Mouse (Mus musculus) embryonic fibroblast, embryonic 13.5 days (primary cell): ENCODE data around the gene Trim14. TPM values are rescaled to one million over a fixed set of nuclear protein-coding genes. Genes with fewer than 3 reads are reported as not detected.

ENCODE experiments used
- H3K27ac ChIP-seq: 2 replicates; pipeline ENCODE4 v1.5.1; 2012; ENCODE audit warnings: low read length, control low read depth, inconsistent platforms; ENCODE audit not compliant: insufficient read depth
- H3K4me1 ChIP-seq: 2 replicates; pipeline ENCODE4 v1.6.1; 2011; ENCODE audit warnings: low read length; ENCODE audit not compliant: control insufficient read depth, insufficient read depth
- H3K4me3 ChIP-seq: 2 replicates; pipeline ENCODE4 v1.5.1; 2011; ENCODE audit warnings: mild to moderate bottlenecking, control low read depth, low read length; ENCODE audit not compliant: insufficient read depth
- CTCF ChIP-seq: IDR thresholded peaks from 2 replicates; pipeline ENCODE4 v1.5.1; 2011; ENCODE audit warnings: mild to moderate bottlenecking, control low read depth, low read length, moderate library complexity, borderline replicate concordance; ENCODE audit not compliant: insufficient read depth
- POLR2A ChIP-seq: IDR thresholded peaks from 2 replicates; pipeline ENCODE4 v1.6.1; 2011; ENCODE audit warnings: low read depth, mild to moderate bottlenecking, control low read depth, low read length, moderate library complexity
- polyA plus RNA-seq: library from polyadenylated mRNA; stranded (reverse); fragments of >200 nt; gene quantifications from 2 replicates; pipeline ENCODE4 v1.2.4, GENCODE M21; 2011; ENCODE audit warnings: low read depth; ENCODE audit not compliant: missing spikeins, insufficient read length

The Trim14 gene
- polyA plus RNA-seq, 1 experiment = 0.93 TPM

GRCm38 (mm10) chr4:46502606-46503502 is 33.1 kb downstream of the Trim14 start:
- H3K4me3 ChIP-seq = no peak overlapping the region
- no peak overlapping the region for H3K27ac ChIP-seq
- H3K4me1 ChIP-seq = no peaks in the 10 kb centered on the region
- TF ChIP-seq CTCF = no peak
- no peak for TF ChIP-seq POLR2A

- Histone ChIP-seq H3K4me1 (no peaks in the 10 kb centered on the region), H3K27ac (no peak overlapping the region), H3K4me3 (no peak overlapping the region)
- no peak for TF ChIP-seq CTCF
- TF ChIP-seq POLR2A = no peak
These were observed 37.0 kb downstream of the Trim14 start for GRCm38 (mm10) chr4:46498976-46499375.

GRCm38 (mm10) chr4:46498511-46498910 is 37.4 kb downstream of the Trim14 start:
- Histone ChIP-seq H3K4me3 (no peak overlapping the region), H3K4me1 (no peaks in the 10 kb centered on the region), H3K27ac (no peak overlapping the region)
- TF ChIP-seq POLR2A (no peak), CTCF (no peak)

- no peak overlapping the region for H3K4me3 ChIP-seq
- TF ChIP-seq CTCF (peak; percentile 35; the same call in 1 of the 2 replicates), POLR2A (no peak)
- H3K27ac ChIP-seq = no peak overlapping the region
- no peaks in the 10 kb centered on the region for H3K4me1 ChIP-seq
These were observed 38.6 kb downstream of the Trim14 start for GRCm38 (mm10) chr4:46497286-46497892.

- no peak overlapping the region for H3K4me3 ChIP-seq
- H3K27ac ChIP-seq = no peak overlapping the region
- no peaks in the 10 kb centered on the region for H3K4me1 ChIP-seq
- no peak for TF ChIP-seq POLR2A
- no peak for TF ChIP-seq CTCF
These were observed 40.4 kb downstream of the Trim14 start for GRCm38 (mm10) chr4:46495543-46495942.

GRCm38 (mm10) chr4:46493071-46493470 is 42.9 kb downstream of the Trim14 start:
- Histone ChIP-seq H3K27ac (no peak overlapping the region), H3K4me1 (no peaks in the 10 kb centered on the region), H3K4me3 (no peak overlapping the region)
- TF ChIP-seq CTCF = no peak
- no peak for TF ChIP-seq POLR2A

- no peaks in the 10 kb centered on the region for H3K4me1 ChIP-seq
- H3K27ac ChIP-seq = peak within 1 kb of the TSS; percentile 15; the same call in 1 of the 2 replicates
- peak within 1 kb of the TSS; percentile 90 for H3K4me3 ChIP-seq
- no peak for TF ChIP-seq CTCF
- TF ChIP-seq POLR2A = peak; percentile 79
These were observed 46.7 kb downstream of the Trim14 start, which contains the start of gene Nans for GRCm38 (mm10) chr4:46489028-46489925. Nans (plus strand) TSS chr4:46489248.

GRCm38 (mm10) chr4:46487348-46487747 is 48.6 kb downstream of the Trim14 start:
- H3K27ac ChIP-seq = no peak overlapping the region
- no peaks in the 10 kb centered on the region for H3K4me1 ChIP-seq
- no peak for TF ChIP-seq POLR2A
- TF ChIP-seq CTCF = no peak
- no peak overlapping the region for H3K4me3 ChIP-seq

GRCm38 (mm10) chr4:46485696-46486417 is 50.1 kb downstream of the Trim14 start:
- no peak overlapping the region for H3K4me3 ChIP-seq
- TF ChIP-seq POLR2A = no peak
- no peak for TF ChIP-seq CTCF
- no peaks in the 10 kb centered on the region for H3K4me1 ChIP-seq
- H3K27ac ChIP-seq = no peak overlapping the region
